ENCODE assay signal across 9 mouse cellular contexts in genomic region chr17:37029162-37029561, GRCm38 (mm10). TPM values are rescaled to one million over a fixed set of nuclear protein-coding genes. Genes with fewer than 3 reads are reported as not detected.
DNase-seq lines count a peak whose midpoint lies in the region; ATAC-seq and TF ChIP-seq lines count a peak whose summit lies in the region.
"Had no signal": no experiment of that assay in that cellular context is flagged by ENCODE, and none has a peak within 500 bp of the region (broad histone marks: within the 10 kb centered on the region; RNA-seq: fewer than 3 reads in every experiment).

No protein-coding gene starts in this region.

- H3K4me2 ChIP-seq in liver, postnatal 0 days (ENCODE audit: low read depth, low read length): peak overlapping the region; percentile 72; the same call in 1 of the 2 replicates

- H3K4me3 ChIP-seq in gastrocnemius, adult 2 months: peak overlapping the region; percentile 80
- peak overlapping the region; percentile 72 for H3K4me3 ChIP-seq in E14TG2a.4 (replicated peaks; ENCODE audit: low read length)
- H3K4me3 ChIP-seq in hindbrain, embryonic 10.5 days: peak overlapping the region; percentile 54
- peak overlapping the region; percentile 53 for H3K4me3 ChIP-seq in liver, postnatal 0 days (ENCODE audit: low read depth, low read length)

- H3K9me3 ChIP-seq in E14TG2a.4 (ENCODE audit: low read length): no peaks in the 10 kb centered on the region
- no peaks in the 10 kb centered on the region for H3K9me3 ChIP-seq in hindbrain, embryonic 10.5 days
- H3K9me3 ChIP-seq in liver, postnatal 0 days (ENCODE audit: low read length): no peaks in the 10 kb centered on the region

- no peaks in the 10 kb centered on the region for H3K27me3 ChIP-seq in E14TG2a.4 (ENCODE audit: insufficient read depth, low read length)
- H3K27me3 ChIP-seq in hindbrain, embryonic 10.5 days (ENCODE audit: insufficient read depth, poor library complexity, severe bottlenecking): no peaks in the 10 kb centered on the region
- no peaks in the 10 kb centered on the region for H3K27me3 ChIP-seq in liver, postnatal 0 days (ENCODE audit: insufficient read depth, low read length)

- DNase-seq in gastrocnemius, adult 2 months: no peak
- no peak for DNase-seq in gastrocnemius, postnatal 36 days
- no peak for DNase-seq in hindbrain, embryonic 10.5 days (ENCODE audit: low spot score)
- no peak for DNase-seq in liver, postnatal 0 days
- DNase-seq in frontal cortex, postnatal 36 days (ENCODE audit: low spot score in 2 of 2): no peak
- no peak for DNase-seq in adipocyte (ENCODE audit: low spot score)
- DNase-seq in right cerebral cortex, postnatal 25 days: no peak

- H3K27ac ChIP-seq in gastrocnemius, adult 2 months: peak overlapping the region; percentile 52; the same call in 1 of the 2 replicates
- H3K27ac ChIP-seq in hindbrain, embryonic 10.5 days: peak overlapping the region; percentile 93
- H3K27ac ChIP-seq in liver, postnatal 0 days (ENCODE audit: low read depth): no peak overlapping the region

- ATAC-seq in liver, postnatal 0 days: no peak

- TF ChIP-seq EP300 in liver, postnatal 0 days (IDR thresholded peaks at IDR 0.05; ENCODE audit: low read depth): no peak

- intact Hi-C loops in gastrocnemius, adult 2 months (cut with DNase I): no loop called here
- intact Hi-C loops in gastrocnemius, postnatal 36 days (cut with DNase I): no loop called here

- H3K4me1 ChIP-seq in E14TG2a.4 (replicated peaks; ENCODE audit: low read depth, low read length): peaks cover 80% of the 10 kb centered on the region
- peaks cover 19% of the 10 kb centered on the region for H3K4me1 ChIP-seq in hindbrain, embryonic 10.5 days (replicated peaks)
- H3K4me1 ChIP-seq in liver, postnatal 0 days (ENCODE audit: insufficient read depth): no peaks in the 10 kb centered on the region

- TF ChIP-seq CTCF in gastrocnemius, adult 2 months (IDR thresholded peaks at IDR 0.05): no peak
- TF ChIP-seq CTCF in E14TG2a.4 (conservative IDR thresholded peaks at IDR 0.05; ENCODE audit: low read length): no peak
- TF ChIP-seq CTCF in liver, postnatal 0 days (IDR thresholded peaks at IDR 0.05; ENCODE audit: low read depth): no peak

- 66% methylated on average over 8 of the region's 8 CpGs for WGBS in hindbrain, embryonic 10.5 days
- 70% methylated on average over 7 of the region's 8 CpGs for whole genome bisulfite sequencing in liver, postnatal 0 days (ENCODE audit: insufficient replicate concordance)

- H3K36me3 ChIP-seq in E14TG2a.4 (ENCODE audit: insufficient read depth, low read length): no peaks in the 10 kb centered on the region
- H3K36me3 ChIP-seq in hindbrain, embryonic 10.5 days: no peaks in the 10 kb centered on the region
- no peaks in the 10 kb centered on the region for H3K36me3 ChIP-seq in liver, postnatal 0 days (replicated peaks; ENCODE audit: insufficient read depth, low read length)

- no peak overlapping the region for H3K9ac ChIP-seq in liver, postnatal 0 days (replicated peaks)

RNA-seq across cellular contexts. Expression of gene Mog, which starts 6.0 kb away (rescaled TPM):
- total RNA-seq in gastrocnemius, adult 2 months (2021): not detected
- not detected for total RNA-seq in gastrocnemius, postnatal 36 days (2021)
- 0.19 and 0.34 TPM in 2 replicates for polyA plus RNA-seq in hindbrain, embryonic 10.5 days (2016; fragmentation: Nextera tagmentation; extraction: Ambion mirVana)
- not detected in 2 replicates for polyA plus RNA-seq in liver, postnatal 0 days (2015; fragmentation: Nextera tagmentation; extraction: Ambion mirVana)
- polyA plus RNA-seq: small intestine, adult 2 months had no signal

RNA-seq across cellular contexts. Expression of gene Gabbr1, which starts 16.6 kb away (rescaled TPM):
- 1 to 10 TPM; 8.5 to 9.1 TPM for total RNA-seq in gastrocnemius, adult 2 months (2021)
- 1 to 10 TPM; 8.0 to 8.1 TPM for total RNA-seq in gastrocnemius, postnatal 36 days (2021)
- polyA plus RNA-seq in hindbrain, embryonic 10.5 days (2016; fragmentation: Nextera tagmentation; extraction: Ambion mirVana): 10.8 and 17.0 TPM in 2 replicates
- polyA plus RNA-seq in liver, postnatal 0 days (2015; fragmentation: Nextera tagmentation; extraction: Ambion mirVana): 0.41 and 0.46 TPM in 2 replicates

RNA-seq across cellular contexts. Expression of gene Zfp57, which starts 28.2 kb away (rescaled TPM):
- total RNA-seq in gastrocnemius, adult 2 months (2021): 1 to 10 TPM in 1 of 2 experiments, under 1 TPM in 1; 0.23 to 1.3 TPM
- total RNA-seq in gastrocnemius, postnatal 36 days (2021): under 1 TPM; 0.23 to 0.59 TPM
- polyA plus RNA-seq in hindbrain, embryonic 10.5 days (2016; fragmentation: Nextera tagmentation; extraction: Ambion mirVana): 79.9 and 96.9 TPM in 2 replicates
- polyA plus RNA-seq in liver, postnatal 0 days (2015; fragmentation: Nextera tagmentation; extraction: Ambion mirVana): 1.4 and 2.3 TPM in 2 replicates

RNA-seq across cellular contexts. Expression of gene H2-M5, which starts 39.8 kb away (rescaled TPM):
- under 1 TPM in 1 of 2 experiments, not detected in 1; 0.10 TPM for total RNA-seq in gastrocnemius, adult 2 months (2021)
- total RNA-seq in gastrocnemius, postnatal 36 days (2021): under 1 TPM in 1 of 2 experiments, not detected in 1; 0.10 TPM
- polyA plus RNA-seq in hindbrain, embryonic 10.5 days (2016; fragmentation: Nextera tagmentation; extraction: Ambion mirVana): 0.68 and 1.1 TPM in 2 replicates
- 0.04 TPM in 1 of 2 replicates, not detected in the other for polyA plus RNA-seq in liver, postnatal 0 days (2015; fragmentation: Nextera tagmentation; extraction: Ambion mirVana)

RNA-seq across cellular contexts. Expression of gene 2410137M14Rik, which starts 48.1 kb away (rescaled TPM):
- under 1 TPM in 1 of 2 experiments, not detected in 1; 0.45 TPM for total RNA-seq in gastrocnemius, adult 2 months (2021)
- total RNA-seq in gastrocnemius, postnatal 36 days (2021): not detected
- polyA plus RNA-seq in hindbrain, embryonic 10.5 days (2016; fragmentation: Nextera tagmentation; extraction: Ambion mirVana): not detected in 2 replicates
- not detected in 2 replicates for polyA plus RNA-seq in liver, postnatal 0 days (2015; fragmentation: Nextera tagmentation; extraction: Ambion mirVana)
- polyA plus RNA-seq: small intestine, adult 2 months had no signal
